Mouse (Mus musculus): ENCODE data around the gene Plet1. TPM values are rescaled to one million over a fixed set of nuclear protein-coding genes. Genes with fewer than 3 reads are reported as not detected.

The Plet1 gene
- polyA plus RNA-seq, 1 experiment, result 7.9 TPM

DNA sequence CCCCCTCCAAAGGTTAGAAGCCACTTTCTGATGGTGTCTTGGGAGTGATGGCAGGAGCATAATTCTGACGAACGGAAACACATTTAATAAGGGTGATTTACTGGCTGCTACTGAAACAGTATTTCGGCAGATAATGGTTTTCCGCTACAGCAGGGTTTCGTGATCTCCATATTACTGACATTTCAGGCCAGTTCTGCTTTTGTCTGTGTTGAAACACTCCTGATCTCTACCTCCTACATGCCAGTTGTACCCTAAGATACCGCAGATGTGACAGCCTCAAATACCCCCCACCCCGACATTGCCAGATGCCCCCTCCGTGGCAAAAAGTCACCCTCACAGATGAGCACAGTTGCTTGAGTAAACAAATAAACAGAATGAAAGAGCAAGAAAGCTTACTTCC, 14.8 kb upstream of the Plet1 start:
- Histone ChIP-seq H3K36me3 (ENCODE audit: control insufficient read depth, insufficient read depth) (no peaks in the 10 kb centered on the region), H3ac (ENCODE audit: control insufficient read depth, insufficient read length) (no peak overlapping the region), H3K79me2 (ENCODE audit: control insufficient read depth, insufficient read depth) (no peaks in the 10 kb centered on the region), H3K4me3 (no peak overlapping the region), H3K4me2 (ENCODE audit: low read depth) (no peak overlapping the region), H3K27me3 (ENCODE audit: control insufficient read depth, insufficient read depth, insufficient read length) (no peaks in the 10 kb centered on the region)
- TF ChIP-seq E2F4 (IDR thresholded peaks at IDR 0.05; ENCODE audit: insufficient read depth), result no peak
- TF ChIP-seq TCF3 (IDR thresholded peaks at IDR 0.05; ENCODE audit: insufficient read length, low read depth), result no peak
- no peak for TF ChIP-seq REST (IDR thresholded peaks at IDR 0.05; ENCODE audit: insufficient read depth, insufficient read length)
- TF ChIP-seq POLR2AphosphoS2 (IDR thresholded peaks at IDR 0.05; ENCODE audit: insufficient read length, low read depth), result no peak
- no peak for TF ChIP-seq CEBPB (IDR thresholded peaks at IDR 0.05; ENCODE audit: insufficient read depth, poor library complexity, severe bottlenecking)
- TF ChIP-seq MYOD1 (IDR thresholded peaks at IDR 0.05; ENCODE audit: control insufficient read depth in 1 of 3, insufficient read length in 2 of 3, low read depth in 2 of 3), result no peak
- TF ChIP-seq MAX (IDR thresholded peaks at IDR 0.05; ENCODE audit: low read depth), result no peak
- TF ChIP-seq POLR2A (IDR thresholded peaks at IDR 0.05; ENCODE audit: insufficient read length, low read depth), result no peak
- TF ChIP-seq USF1 (IDR thresholded peaks at IDR 0.05; ENCODE audit: low read depth), result no peak
- no peak for TF ChIP-seq MYOG (IDR thresholded peaks at IDR 0.05; ENCODE audit: control insufficient read depth in 1 of 3, insufficient read depth in 1 of 3, insufficient read length in 2 of 3, low read depth in 2 of 3)
- TF ChIP-seq SRF (IDR thresholded peaks at IDR 0.05; ENCODE audit: control insufficient read depth, insufficient read length, low read depth), result no peak
- TF ChIP-seq TCF12 (IDR thresholded peaks at IDR 0.05; ENCODE audit: insufficient read depth, poor library complexity, severe bottlenecking), result no peak

DNA sequence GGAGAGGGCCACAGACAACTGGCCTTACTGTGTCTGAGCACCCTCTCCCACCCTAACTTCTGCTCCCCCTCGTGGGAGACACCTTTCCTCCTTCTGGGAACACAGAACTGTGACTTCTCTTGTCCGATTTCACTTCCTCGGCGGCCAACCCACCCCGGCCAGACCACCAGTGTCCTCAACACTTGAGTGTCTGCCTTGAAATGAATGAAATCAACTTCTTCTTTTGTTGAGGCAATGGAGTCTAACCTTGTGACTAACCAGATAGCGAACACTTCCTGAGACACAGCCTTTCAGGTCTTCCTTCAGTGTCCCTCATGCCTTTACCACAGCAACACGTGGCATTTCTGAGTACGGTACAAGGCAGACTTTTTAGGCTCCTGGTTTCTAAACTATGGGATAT, 11.6 kb upstream of the Plet1 start:
- no peaks in the 10 kb centered on the region for H3K36me3 ChIP-seq (ENCODE audit: control insufficient read depth, insufficient read depth)
- no peak overlapping the region for H3ac ChIP-seq (ENCODE audit: control insufficient read depth, insufficient read length)
- TF ChIP-seq MAX (IDR thresholded peaks at IDR 0.05; ENCODE audit: low read depth), result no peak
- no peak overlapping the region for H3K4me2 ChIP-seq (ENCODE audit: low read depth)
- H3K27me3 ChIP-seq (ENCODE audit: control insufficient read depth, insufficient read depth, insufficient read length), result no peaks in the 10 kb centered on the region
- no peaks in the 10 kb centered on the region for H3K79me2 ChIP-seq (ENCODE audit: control insufficient read depth, insufficient read depth)
- no peak overlapping the region for H3K4me3 ChIP-seq

DNA sequence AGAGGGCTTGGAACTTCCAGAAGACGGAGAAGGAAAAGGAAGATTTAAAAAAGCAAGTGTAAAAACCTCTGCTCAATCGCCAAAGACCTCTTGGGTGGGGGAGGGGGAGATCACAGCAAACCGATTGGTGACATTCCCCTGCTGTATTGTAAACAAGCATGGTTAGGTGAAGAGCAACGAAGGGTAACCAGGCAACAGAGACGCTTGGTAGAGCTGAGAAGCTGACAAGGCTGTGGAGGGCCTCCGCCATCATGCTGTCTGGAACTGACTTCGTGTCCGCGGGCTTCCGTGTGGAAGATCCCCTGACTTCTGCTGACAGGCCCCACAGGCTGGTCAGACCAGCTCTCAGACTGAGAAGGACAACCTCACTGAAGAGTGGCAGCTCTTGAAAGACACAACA, 8.8 kb upstream of the Plet1 start:
- H3K4me2 ChIP-seq (ENCODE audit: low read depth), result no peak overlapping the region
- H3K4me3 ChIP-seq, result no peak overlapping the region
- H3K27me3 ChIP-seq (ENCODE audit: control insufficient read depth, insufficient read depth, insufficient read length), result no peaks in the 10 kb centered on the region
- no peaks in the 10 kb centered on the region for H3K36me3 ChIP-seq (ENCODE audit: control insufficient read depth, insufficient read depth)
- no peak overlapping the region for H3ac ChIP-seq (ENCODE audit: control insufficient read depth, insufficient read length)
- no peak for TF ChIP-seq MYOD1 (IDR thresholded peaks at IDR 0.05; ENCODE audit: control insufficient read depth in 1 of 3, insufficient read length in 2 of 3, low read depth in 2 of 3)
- TF ChIP-seq CEBPB (IDR thresholded peaks at IDR 0.05; ENCODE audit: insufficient read depth, poor library complexity, severe bottlenecking), result no peak
- no peak for TF ChIP-seq MAX (IDR thresholded peaks at IDR 0.05; ENCODE audit: low read depth)
- no peak for TF ChIP-seq USF1 (IDR thresholded peaks at IDR 0.05; ENCODE audit: low read depth)
- no peak for TF ChIP-seq SRF (IDR thresholded peaks at IDR 0.05; ENCODE audit: control insufficient read depth, insufficient read length, low read depth)
- TF ChIP-seq TCF3 (IDR thresholded peaks at IDR 0.05; ENCODE audit: insufficient read length, low read depth), result no peak
- no peaks in the 10 kb centered on the region for H3K79me2 ChIP-seq (ENCODE audit: control insufficient read depth, insufficient read depth)

DNA sequence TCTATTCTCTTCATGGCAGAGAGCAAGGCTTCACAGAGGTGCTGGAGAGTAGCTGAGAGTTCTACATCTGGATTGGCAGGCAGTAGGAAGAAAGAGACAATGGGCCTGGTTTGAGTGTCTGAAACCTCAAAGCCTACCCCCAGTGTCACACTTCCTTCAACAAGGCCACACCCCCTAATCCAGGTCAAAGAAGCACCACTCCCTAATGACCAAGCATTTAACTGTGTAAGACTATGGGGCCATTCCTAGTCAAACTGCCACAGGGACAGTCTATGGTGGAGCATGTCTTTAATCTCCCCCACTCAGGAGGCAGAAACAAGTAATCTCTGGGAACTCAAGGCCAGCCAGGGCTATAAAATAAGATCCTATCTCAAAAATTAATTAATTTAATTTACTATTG, 3.5 kb upstream of the Plet1 start:
- H3K36me3 ChIP-seq (ENCODE audit: control insufficient read depth, insufficient read depth), result no peaks in the 10 kb centered on the region
- H3K4me3 ChIP-seq, result no peak overlapping the region
- no peak overlapping the region for H3ac ChIP-seq (ENCODE audit: control insufficient read depth, insufficient read length)
- TF ChIP-seq TCF12 (IDR thresholded peaks at IDR 0.05; ENCODE audit: insufficient read depth, poor library complexity, severe bottlenecking) (no peak), MAX (IDR thresholded peaks at IDR 0.05; ENCODE audit: low read depth) (no peak), USF1 (IDR thresholded peaks at IDR 0.05; ENCODE audit: low read depth) (no peak)
- no peak overlapping the region for H3K4me2 ChIP-seq (ENCODE audit: low read depth)
- H3K79me2 ChIP-seq (ENCODE audit: control insufficient read depth, insufficient read depth), result no peaks in the 10 kb centered on the region
- no peaks in the 10 kb centered on the region for H3K27me3 ChIP-seq (ENCODE audit: control insufficient read depth, insufficient read depth, insufficient read length)

DNA sequence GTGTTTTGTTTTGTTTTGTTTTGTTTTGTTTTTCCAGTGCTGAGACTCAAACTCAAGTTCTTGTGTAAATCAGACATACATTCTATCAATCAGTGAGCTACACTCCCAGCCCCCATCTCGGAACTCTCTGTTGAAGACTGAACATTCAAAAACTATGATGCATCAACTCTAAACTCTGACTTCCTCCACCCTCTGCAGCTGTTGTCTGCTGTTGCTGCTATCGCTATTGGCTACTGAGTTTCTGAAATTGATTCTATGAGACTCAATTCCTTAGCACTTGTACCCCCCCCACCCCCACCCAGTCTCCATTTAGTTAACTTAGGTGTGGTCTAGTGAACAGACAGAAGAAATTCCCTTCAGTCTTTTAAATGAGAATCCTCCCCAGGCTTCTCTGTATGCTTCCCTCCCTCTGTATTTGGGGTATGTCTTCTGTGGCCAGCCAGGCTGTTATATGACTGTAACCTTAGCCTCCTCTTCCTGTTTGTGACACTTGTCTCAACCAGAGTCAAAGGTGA, 2.7 kb upstream of the Plet1 start:
- TF ChIP-seq E2F4 (IDR thresholded peaks at IDR 0.05; ENCODE audit: insufficient read depth), result no peak
- no peak for TF ChIP-seq POLR2AphosphoS2 (IDR thresholded peaks at IDR 0.05; ENCODE audit: insufficient read length, low read depth)
- TF ChIP-seq TCF3 (IDR thresholded peaks at IDR 0.05; ENCODE audit: insufficient read length, low read depth), result no peak
- no peak for TF ChIP-seq CEBPB (IDR thresholded peaks at IDR 0.05; ENCODE audit: insufficient read depth, poor library complexity, severe bottlenecking)
- TF ChIP-seq USF1 (IDR thresholded peaks at IDR 0.05; ENCODE audit: low read depth), result no peak
- peak; percentile 28 for TF ChIP-seq TCF12 (IDR thresholded peaks at IDR 0.05; ENCODE audit: insufficient read depth, poor library complexity, severe bottlenecking)
- TF ChIP-seq MYOG (IDR thresholded peaks at IDR 0.05; ENCODE audit: control insufficient read depth in 1 of 3, insufficient read depth in 1 of 3, insufficient read length in 2 of 3, low read depth in 2 of 3), result peak in 1 of 3 experiments; percentile 74
- TF ChIP-seq REST (IDR thresholded peaks at IDR 0.05; ENCODE audit: insufficient read depth, insufficient read length), result no peak
- no peak for TF ChIP-seq POLR2A (IDR thresholded peaks at IDR 0.05; ENCODE audit: insufficient read length, low read depth)
- no peak for TF ChIP-seq SRF (IDR thresholded peaks at IDR 0.05; ENCODE audit: control insufficient read depth, insufficient read length, low read depth)
- peak in 2 of 3 experiments; percentile 59 to 82 for TF ChIP-seq MYOD1 (IDR thresholded peaks at IDR 0.05; ENCODE audit: control insufficient read depth in 1 of 3, insufficient read length in 2 of 3, low read depth in 2 of 3)
- TF ChIP-seq MAX (IDR thresholded peaks at IDR 0.05; ENCODE audit: low read depth), result no peak
- Histone ChIP-seq H3K27me3 (ENCODE audit: control insufficient read depth, insufficient read depth, insufficient read length) (no peaks in the 10 kb centered on the region), H3K4me2 (ENCODE audit: low read depth) (peak overlapping the region; percentile 54), H3K79me2 (ENCODE audit: control insufficient read depth, insufficient read depth) (no peaks in the 10 kb centered on the region), H3ac (ENCODE audit: control insufficient read depth, insufficient read length) (no peak overlapping the region), H3K36me3 (ENCODE audit: control insufficient read depth, insufficient read depth) (no peaks in the 10 kb centered on the region), H3K4me3 (no peak overlapping the region)

All from myocyte (in vitro differentiated cells).